Mouse (Mus musculus): ENCODE data around the gene Hdhd3.

DNA sequence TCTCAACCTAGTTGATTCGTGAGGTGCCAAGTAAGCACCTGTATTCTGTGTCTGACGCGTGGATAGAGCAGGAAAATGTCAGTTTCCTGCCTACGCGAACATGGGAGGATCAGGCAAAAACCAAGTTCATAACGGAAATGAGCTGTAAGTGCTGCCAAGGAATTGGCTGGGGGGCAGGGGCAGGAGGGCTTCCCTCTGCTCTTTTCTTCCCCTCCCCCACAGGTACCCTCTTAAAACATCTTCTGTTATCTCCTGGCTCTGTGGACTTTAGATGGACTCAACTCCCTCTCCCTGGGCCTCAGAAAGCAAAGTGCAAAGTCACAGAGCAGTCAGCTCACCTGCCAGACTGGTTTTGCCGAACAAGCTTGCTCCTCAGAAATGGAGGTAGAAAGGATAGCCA lies 298 bp downstream of the Hdhd3 start:
- TF ChIP-seq CTCF (IDR thresholded peaks at IDR 0.05; ENCODE audit: insufficient read depth, low read length), result no peak
- TF ChIP-seq POLR2A (IDR thresholded peaks at IDR 0.05; ENCODE audit: borderline replicate concordance, extremely low read depth, low read depth, low read length), result no peak
